Comparison of ENCODE assay signal across 38 mouse cellular contexts in genomic region chr10:51631411-51632136, GRCm38 (mm10). TPM values are rescaled to one million over a fixed set of nuclear protein-coding genes. Genes with fewer than 3 reads are reported as not detected.
DNase-seq lines count a peak whose midpoint lies in the region; ATAC-seq and TF ChIP-seq lines count a peak whose summit lies in the region.
"Had no signal": no experiment of that assay in that cellular context is flagged by ENCODE, and none has a peak within 500 bp of the region (broad histone marks: within the 10 kb centered on the region; RNA-seq: fewer than 3 reads in every experiment).

Gene Gprc6a, minus strand, starts transcription at chr10:51631461.

- no peak within 1 kb of the TSS for H3K4me3 ChIP-seq in liver, adult 2 months (ENCODE audit: insufficient read depth, low read depth, low read length)
- H3K4me3 ChIP-seq in lung, embryonic 16.5 days (ENCODE audit: low read length) = no peak within 1 kb of the TSS
- H3K4me3 ChIP-seq in lung, postnatal 0 days (ENCODE audit: low read depth, low read length) = no peak within 1 kb of the TSS
- H3K4me3 ChIP-seq: embryonic facial prominence, embryonic 13.5 days; erythroblast, embryonic 14.5 days; forebrain, embryonic 12.5 days; gastrocnemius, adult 2 months; heart, embryonic 15.5 days; hindbrain, embryonic 12.5 days; intestine, embryonic 15.5 days; layer of hippocampus, adult 2 months; left cerebral cortex, adult 2 months; limb, embryonic 13.5 days; liver, embryonic 15.5 days; megakaryocyte, embryonic 14.5 days; midbrain, embryonic 12.5 days had no signal

- DNase-seq in liver, adult 2 months (ENCODE audit: extremely low read depth, low read depth, low spot score) = peak; percentile 20
- DNase-seq in liver = no peak
- DNase-seq in lung, adult 18-20 months = no peak
- DNase-seq in lung, postnatal 0 days (ENCODE audit: low spot score) = peak; percentile 83
- peak; percentile 26 for DNase-seq in lung, postnatal 36 days
- DNase-seq in heart, postnatal 36 days = no peak
- DNase-seq: adrenal gland, adult 2 months; adrenal gland, postnatal 36 days; B cell, adult 2 months; cerebellum, adult 8-10 months; cerebellum, postnatal 36 days; embryo, embryonic 11 days; gastrocnemius, adult 2 months; gastrocnemius, postnatal 36 days; kidney, adult 2 months; kidney, postnatal 36 days; thymus, adult 2 months; thymus, postnatal 36 days had no signal

- TF ChIP-seq CTCF in liver, adult 2 months (IDR thresholded peaks at IDR 0.05; ENCODE audit: low read depth, low read length) = no peak
- TF ChIP-seq CTCF in lung, postnatal 0 days (IDR thresholded peaks at IDR 0.05) = no peak

- TF ChIP-seq EP300 in lung, postnatal 0 days (IDR thresholded peaks at IDR 0.05) = peak; percentile 62; the same call in 1 of the 2 replicates

- H3K79me2 ChIP-seq in liver, adult 2 months (ENCODE audit: control insufficient read depth, insufficient read depth, low read length) = no peaks in the 10 kb centered on the region

- 17% methylated on average over 8 of the region's 8 CpGs for WGBS in liver, adult 2 months
- WGBS in lung, embryonic 16.5 days = 14% methylated on average over 8 of the region's 8 CpGs
- 21% methylated on average over 8 of the region's 8 CpGs for WGBS in lung, postnatal 0 days

- H3K4me1 ChIP-seq in liver, adult 2 months (ENCODE audit: control insufficient read depth, insufficient read depth, low read length) = peaks cover 2% of the 10 kb centered on the region; the same call in 1 of the 2 replicates
- H3K4me1 ChIP-seq in lung, embryonic 16.5 days (replicated peaks; ENCODE audit: control insufficient read depth, insufficient read depth, low read length) = 0 out of 2 replicates have a peak, but pooled peaks cover 3% of the 10 kb centered on the region
- H3K4me1 ChIP-seq in lung, postnatal 0 days (ENCODE audit: insufficient read depth, low read depth, low read length) = no peaks in the 10 kb centered on the region
- H3K4me1 ChIP-seq: embryonic facial prominence, embryonic 13.5 days; forebrain, embryonic 12.5 days; heart, embryonic 15.5 days; hindbrain, embryonic 12.5 days; intestine, embryonic 15.5 days; limb, embryonic 13.5 days; liver, embryonic 15.5 days; megakaryocyte, embryonic 14.5 days; midbrain, embryonic 12.5 days had no signal

- peak; percentile 97 for ATAC-seq in lung, embryonic 16.5 days (ENCODE audit: low read depth)
- peak; percentile 91 for ATAC-seq in lung, postnatal 0 days
- ATAC-seq: activated CD4-positive, CD25-positive, alpha-beta regulatory T cell, adult 4 months; hindbrain, postnatal 0 days; intestine, embryonic 15.5 days had no signal

- H3K9ac ChIP-seq in liver, adult 2 months (ENCODE audit: low read depth, low read length) = no peak within 1 kb of the TSS
- H3K9ac ChIP-seq in lung, embryonic 16.5 days (ENCODE audit: low read length) = no peak within 1 kb of the TSS
- no peak within 1 kb of the TSS for H3K9ac ChIP-seq in lung, postnatal 0 days (replicated peaks; ENCODE audit: low read depth)
- H3K9ac ChIP-seq: embryonic facial prominence, embryonic 13.5 days; forebrain, embryonic 12.5 days; heart, embryonic 15.5 days; hindbrain, embryonic 12.5 days; intestine, embryonic 15.5 days; limb, embryonic 13.5 days; liver, embryonic 15.5 days; midbrain, embryonic 12.5 days had no signal

- H3K4me2 ChIP-seq in lung, embryonic 16.5 days (ENCODE audit: low read depth, low read length) = peak within 1 kb of the TSS; percentile 11; the same call in 1 of the 2 replicates
- peak within 1 kb of the TSS; percentile 22; the same call in 1 of the 2 replicates for H3K4me2 ChIP-seq in lung, postnatal 0 days (replicated peaks; ENCODE audit: low read depth, low read length)
- H3K4me2 ChIP-seq: embryonic facial prominence, embryonic 13.5 days; forebrain, embryonic 12.5 days; heart, embryonic 15.5 days; hindbrain, embryonic 12.5 days; intestine, embryonic 15.5 days; limb, embryonic 13.5 days; liver, embryonic 15.5 days; midbrain, embryonic 12.5 days had no signal

- H3K27me3 ChIP-seq in liver, adult 2 months (ENCODE audit: control insufficient read depth, insufficient read depth, low read length) = no peaks in the 10 kb centered on the region
- H3K27me3 ChIP-seq in lung, embryonic 16.5 days (ENCODE audit: control insufficient read depth, insufficient read depth, low read depth, low read length) = no peaks in the 10 kb centered on the region
- no peaks in the 10 kb centered on the region for H3K27me3 ChIP-seq in lung, postnatal 0 days (replicated peaks; ENCODE audit: insufficient read depth, low read length)
- H3K27me3 ChIP-seq: embryonic facial prominence, embryonic 13.5 days; forebrain, embryonic 12.5 days; heart, embryonic 15.5 days; hindbrain, embryonic 12.5 days; intestine, embryonic 15.5 days; limb, embryonic 13.5 days; liver, embryonic 15.5 days; megakaryocyte, embryonic 14.5 days; midbrain, embryonic 12.5 days had no signal

- no peaks in the 10 kb centered on the region for H3K9me3 ChIP-seq in lung, embryonic 16.5 days (ENCODE audit: control insufficient read depth, low read length)
- H3K9me3 ChIP-seq in lung, postnatal 0 days (ENCODE audit: low read length) = no peaks in the 10 kb centered on the region
- H3K9me3 ChIP-seq: embryonic facial prominence, embryonic 13.5 days; forebrain, embryonic 12.5 days; heart, embryonic 15.5 days; hindbrain, embryonic 12.5 days; intestine, embryonic 15.5 days; limb, embryonic 13.5 days; liver, embryonic 15.5 days; megakaryocyte, embryonic 14.5 days; midbrain, embryonic 12.5 days had no signal

- H3K36me3 ChIP-seq in liver, adult 2 months (ENCODE audit: control insufficient read depth, insufficient read depth, low read length) = no peaks in the 10 kb centered on the region
- H3K36me3 ChIP-seq in lung, embryonic 16.5 days (ENCODE audit: control insufficient read depth, insufficient read depth, low read length) = no peaks in the 10 kb centered on the region
- no peaks in the 10 kb centered on the region for H3K36me3 ChIP-seq in lung, postnatal 0 days (ENCODE audit: insufficient read depth, low read length)
- H3K36me3 ChIP-seq: embryonic facial prominence, embryonic 13.5 days; forebrain, embryonic 12.5 days; heart, embryonic 15.5 days; hindbrain, embryonic 12.5 days; intestine, embryonic 15.5 days; limb, embryonic 13.5 days; liver, embryonic 15.5 days; midbrain, embryonic 12.5 days had no signal

- TF ChIP-seq POLR2A in liver, adult 2 months (IDR thresholded peaks at IDR 0.05; ENCODE audit: extremely low read depth, insufficient read depth, low read length) = no peak

- intact Hi-C loops in heart, postnatal 36 days (cut with DNase I) = no loop called here

- H3K27ac ChIP-seq in liver, adult 2 months (replicated peaks; ENCODE audit: insufficient read depth, low read depth, low read length) = no peak within 1 kb of the TSS
- H3K27ac ChIP-seq in lung, embryonic 16.5 days (ENCODE audit: low read length) = peak within 1 kb of the TSS; percentile 85
- H3K27ac ChIP-seq in lung, postnatal 0 days (ENCODE audit: low read length) = 0 out of 2 replicates have a peak within 1 kb of the TSS, but pooled peaks have one; percentile 28
- H3K27ac ChIP-seq: embryonic facial prominence, embryonic 13.5 days; forebrain, embryonic 12.5 days; gastrocnemius, adult 2 months; heart, embryonic 15.5 days; hindbrain, embryonic 12.5 days; hindbrain, postnatal 0 days; intestine, embryonic 15.5 days; layer of hippocampus, adult 2 months; left cerebral cortex, adult 2 months; limb, embryonic 13.5 days; liver, embryonic 15.5 days; midbrain, embryonic 12.5 days had no signal

RNA-seq across cellular contexts. Expression of gene Gprc6a, which starts in this region (rescaled TPM):
- total RNA-seq in liver, adult 2 months (2014; rRNA removed) = not detected in 2 replicates
- polyA plus RNA-seq in liver, adult 2 months (2012; rRNA removed) = not detected in 2 replicates
- 3.2 and 3.4 TPM in 2 replicates for polyA plus RNA-seq in lung, embryonic 16.5 days (2015; fragmentation: Nextera tagmentation; extraction: Ambion mirVana)
- 2.0 and 2.2 TPM in 2 replicates for polyA plus RNA-seq in lung, postnatal 0 days (2015; fragmentation: Nextera tagmentation; extraction: Ambion mirVana)
- total RNA-seq in heart, postnatal 36 days (2021) = not detected
- total RNA-seq: adrenal gland, adult 2 months; adrenal gland, postnatal 36 days; gastrocnemius, adult 2 months; gastrocnemius, postnatal 36 days; heart, postnatal 25 days; hindbrain, postnatal 0 days; layer of hippocampus, adult 2 months; layer of hippocampus, postnatal 14 days; left cerebral cortex, adult 2 months; left cerebral cortex, postnatal 25 days; monocyte, adult 5-6 weeks had no signal
- polyA plus RNA-seq: activated CD4-positive, CD25-positive, alpha-beta regulatory T cell, adult 4 months; adrenal gland, adult 2 months; embryonic facial prominence, embryonic 13.5 days; erythroblast, embryonic 14.5 days; forebrain, embryonic 12.5 days; heart, embryonic 15.5 days; hindbrain, embryonic 12.5 days; intestine, embryonic 15.5 days; kidney, adult 2 months; limb, embryonic 13.5 days; midbrain, embryonic 12.5 days; neural tube, embryonic 14.5 days had no signal

Comparison
In these comparisons a context has a peak if more than half of its experiments do, and no peak if none do; other contexts are left out.
1. DNase-seq: peak in lung, postnatal 0 days (single experiment) and lung, postnatal 36 days (single experiment); none in liver (single experiment), lung, adult 18-20 months (0 of 2) and heart, postnatal 36 days (0 of 2).
2. Peak in DNase-seq in liver, adult 2 months; RNA of the gene not detected or under 1 TPM.